Mouse (Mus musculus) forebrain, embryonic 16.5 days (tissue): ENCODE measurements around the gene Adgrf3. TPM values are rescaled to one million over a fixed set of nuclear protein-coding genes. Genes with fewer than 3 reads are reported as not detected.

ENCODE experiments used
- ATAC-seq: fragments of 200-750 bp; cut with Nextera tagmentation; 2 replicates; pipeline ENCODE4 v1.8.0; 2017; ENCODE audit warnings: mild to moderate bottlenecking, moderate library complexity
- H3K27ac ChIP-seq: fragments of 300-500 bp; sonication (generic); 2 replicates; pipeline ENCODE4 v1.5.1; 2014; ENCODE audit warnings: low read length, control low read depth
- H3K27me3 ChIP-seq: fragments of 300-500 bp; sonication (generic); replicated peaks from 2 replicates; pipeline ENCODE4 v1.6.1; 2014; ENCODE audit warnings: low read length; ENCODE audit not compliant: control insufficient read depth, insufficient read depth
- H3K36me3 ChIP-seq: fragments of 300-500 bp; sonication (generic); 2 replicates; pipeline ENCODE4 v1.6.1; 2014; ENCODE audit not compliant: control insufficient read depth, insufficient read depth
- H3K4me1 ChIP-seq: fragments of 300-500 bp; sonication (generic); replicated peaks from 2 replicates; pipeline ENCODE4 v1.6.1; 2014; ENCODE audit warnings: low read length; ENCODE audit not compliant: control insufficient read depth, insufficient read depth
- H3K4me2 ChIP-seq: fragments of 300-500 bp; sonication (generic); 2 replicates; pipeline ENCODE4 v1.6.1; 2014; ENCODE audit warnings: mild to moderate bottlenecking, low read length, control low read depth
- H3K4me3 ChIP-seq: fragments of 300-500 bp; sonication (generic); replicated peaks from 2 replicates; pipeline ENCODE4 v1.5.1; 2014; ENCODE audit warnings: mild to moderate bottlenecking, low read length, control low read depth
- H3K9ac ChIP-seq: fragments of 300-500 bp; sonication (generic); replicated peaks from 2 replicates; pipeline ENCODE4 v1.6.1; 2014; ENCODE audit warnings: low read depth, low read length, control low read depth
- H3K9me3 ChIP-seq: fragments of 300-500 bp; sonication (generic); 2 replicates; pipeline ENCODE4 v1.6.1; 2016; ENCODE audit warnings: low read length; ENCODE audit not compliant: control insufficient read depth
- WGBS: fragments of 180-500 bp; shearing (Covaris S2); extraction: QIAGEN DNeasy Blood & Tissue Kit; methylation state at CpG from one replicate; pipeline ENCODE4 v1.1.7; 2014; 5-methylcytosine and 5-hydroxymethylcytosine counted together
- polyA plus RNA-seq: library from polyadenylated mRNA; unstranded; fragments of >200 nt; fragmentation: Nextera tagmentation; extraction: Ambion mirVana; gene quantifications from 2 replicates; pipeline ENCODE4 v1.2.1, GENCODE M21; 2015

Gene Adgrf3
- polyA plus RNA-seq, 1 experiment from 2014 or later = not detected

- H3K4me2 ChIP-seq = no peak overlapping the region
- no peaks in the 10 kb centered on the region for H3K9me3 ChIP-seq
- H3K27me3 ChIP-seq = no peaks in the 10 kb centered on the region
- no peak overlapping the region for H3K4me3 ChIP-seq
- no peak overlapping the region for H3K9ac ChIP-seq
- ATAC-seq = no peak
- H3K4me1 ChIP-seq = no peaks in the 10 kb centered on the region
- no peaks in the 10 kb centered on the region for H3K36me3 ChIP-seq
- 62% methylated on average over 6 of the region's 6 CpGs for WGBS
- H3K27ac ChIP-seq = no peak overlapping the region
These were observed 1.8 kb upstream of the Adgrf3 start for GRCm38 (mm10) chr5:30207276-30207675.

- H3K4me2 ChIP-seq = no peak overlapping the region
- no peak for ATAC-seq
- no peaks in the 10 kb centered on the region for H3K9me3 ChIP-seq
- H3K9ac ChIP-seq = no peak overlapping the region
- no peak overlapping the region for H3K4me3 ChIP-seq
- WGBS = 75% methylated on average over 3 of the region's 3 CpGs
- H3K27me3 ChIP-seq = no peaks in the 10 kb centered on the region
- H3K27ac ChIP-seq = no peak overlapping the region
- H3K36me3 ChIP-seq = no peaks in the 10 kb centered on the region
- no peaks in the 10 kb centered on the region for H3K4me1 ChIP-seq
These were observed 488 bp downstream of the Adgrf3 start for GRCm38 (mm10) chr5:30205034-30205433.

GRCm38 (mm10) chr5:30204441-30204840 lies 1.1 kb downstream of the Adgrf3 start:
- H3K27me3 ChIP-seq = no peaks in the 10 kb centered on the region
- no peaks in the 10 kb centered on the region for H3K9me3 ChIP-seq
- no peak overlapping the region for H3K4me2 ChIP-seq
- WGBS = 50% methylated on average over 1 of the region's 1 CpGs
- H3K9ac ChIP-seq = no peak overlapping the region
- no peak overlapping the region for H3K27ac ChIP-seq
- no peak overlapping the region for H3K4me3 ChIP-seq
- no peak for ATAC-seq
- no peaks in the 10 kb centered on the region for H3K4me1 ChIP-seq
- H3K36me3 ChIP-seq = no peaks in the 10 kb centered on the region

- Histone ChIP-seq H3K4me2 (no peak overlapping the region), H3K36me3 (no peaks in the 10 kb centered on the region), H3K27ac (no peak overlapping the region), H3K4me3 (no peak overlapping the region), H3K27me3 (no peaks in the 10 kb centered on the region), H3K9me3 (no peaks in the 10 kb centered on the region), H3K4me1 (no peaks in the 10 kb centered on the region), H3K9ac (no peak overlapping the region)
- 80% methylated on average over 10 of the region's 10 CpGs for WGBS
- ATAC-seq = no peak
These were observed 2.2 kb downstream of the Adgrf3 start for GRCm38 (mm10) chr5:30203216-30203885.

DNA sequence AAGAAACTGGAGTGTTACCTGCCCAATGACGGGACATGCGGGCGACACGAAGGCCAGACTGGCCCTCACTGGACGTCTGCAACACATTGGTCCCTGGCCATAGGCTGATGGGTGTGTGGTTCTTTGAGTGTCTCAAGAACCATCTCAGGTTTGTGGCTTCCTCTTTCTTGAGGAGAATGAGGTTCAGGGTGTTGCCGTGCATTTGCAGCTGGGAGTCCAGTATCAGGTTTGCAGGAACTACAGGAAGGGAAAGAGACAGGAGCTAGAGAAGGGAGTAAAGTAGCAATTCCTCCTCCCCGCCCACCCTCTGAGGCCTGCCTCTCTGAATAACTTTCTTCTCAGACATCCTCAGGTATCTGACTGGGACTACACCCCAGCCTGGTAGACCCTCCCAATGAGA lies 3.3 kb downstream of the Adgrf3 start:
- Histone ChIP-seq H3K4me1 (no peaks in the 10 kb centered on the region), H3K36me3 (no peaks in the 10 kb centered on the region), H3K9ac (no peak overlapping the region), H3K27me3 (no peaks in the 10 kb centered on the region), H3K4me2 (no peak overlapping the region), H3K9me3 (no peaks in the 10 kb centered on the region), H3K27ac (no peak overlapping the region), H3K4me3 (no peak overlapping the region)
- WGBS = 93% methylated on average over 7 of the region's 7 CpGs
- no peak for ATAC-seq

- ATAC-seq = peak; percentile 80
- no peak overlapping the region for H3K27ac ChIP-seq
- no peaks in the 10 kb centered on the region for H3K36me3 ChIP-seq
- H3K4me1 ChIP-seq = no peaks in the 10 kb centered on the region
- WGBS = 50% methylated on average over 5 of the region's 5 CpGs
- H3K9me3 ChIP-seq = no peaks in the 10 kb centered on the region
- no peak overlapping the region for H3K4me2 ChIP-seq
- H3K4me3 ChIP-seq = no peak overlapping the region
- H3K27me3 ChIP-seq = no peaks in the 10 kb centered on the region
- no peak overlapping the region for H3K9ac ChIP-seq
These were observed 4.0 kb downstream of the Adgrf3 start for GRCm38 (mm10) chr5:30201521-30201920.

GRCm38 (mm10) chr5:30198257-30198656 lies 7.3 kb downstream of the Adgrf3 start:
- Histone ChIP-seq H3K4me3 (no peak overlapping the region), H3K27me3 (no peaks in the 10 kb centered on the region), H3K4me2 (no peak overlapping the region), H3K27ac (no peak overlapping the region), H3K4me1 (no peaks in the 10 kb centered on the region), H3K36me3 (no peaks in the 10 kb centered on the region), H3K9ac (no peak overlapping the region), H3K9me3 (no peaks in the 10 kb centered on the region)
- WGBS = 78% methylated on average over 7 of the region's 7 CpGs
- no peak for ATAC-seq

DNA sequence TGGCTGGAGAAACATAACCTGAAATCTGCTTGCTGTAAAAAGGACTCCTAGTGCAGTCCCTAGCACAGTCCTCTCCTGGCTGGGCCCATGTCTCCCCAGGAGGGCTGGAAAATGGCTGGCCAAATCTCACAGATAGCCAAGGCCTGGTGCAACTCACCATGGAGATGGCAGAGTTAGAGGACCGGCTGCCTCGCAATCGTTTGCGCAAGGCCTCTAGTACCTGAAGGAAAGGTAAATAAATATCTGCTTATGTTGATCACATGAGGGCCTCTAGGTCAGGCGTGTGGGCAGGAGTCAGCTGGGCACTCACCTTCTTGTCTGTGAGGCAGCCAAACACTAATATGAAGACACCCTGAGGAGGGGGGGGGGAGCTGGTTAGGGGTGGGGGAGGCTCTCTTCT lies 10.2 kb downstream of the Adgrf3 start:
- Histone ChIP-seq H3K27me3 (no peaks in the 10 kb centered on the region), H3K4me2 (no peak overlapping the region), H3K4me3 (no peak overlapping the region), H3K27ac (no peak overlapping the region), H3K4me1 (no peaks in the 10 kb centered on the region), H3K9ac (no peak overlapping the region), H3K9me3 (no peaks in the 10 kb centered on the region), H3K36me3 (no peaks in the 10 kb centered on the region)
- ATAC-seq = no peak
- WGBS = 93% methylated on average over 5 of the region's 5 CpGs

DNA sequence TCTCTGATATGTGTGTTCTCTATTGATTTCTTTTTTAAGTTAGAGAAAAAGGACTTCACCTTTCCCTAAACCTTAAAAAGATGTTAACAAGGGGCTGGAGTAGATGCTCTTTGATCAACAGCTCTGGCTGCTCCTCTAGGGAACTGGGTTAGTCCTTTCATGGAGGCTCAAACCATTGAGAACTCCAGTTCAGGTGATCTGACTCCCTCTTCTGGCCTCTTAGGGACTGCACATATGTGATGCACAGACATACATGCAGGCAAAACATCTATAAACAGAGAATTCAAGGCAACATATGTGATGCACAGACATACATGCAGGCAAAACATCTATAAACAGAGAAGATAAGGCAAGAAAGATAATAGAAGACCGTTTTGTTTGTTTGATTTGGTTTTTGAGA lies 13.1 kb downstream of the Adgrf3 start:
- Histone ChIP-seq H3K4me2 (no peak overlapping the region), H3K27me3 (no peaks in the 10 kb centered on the region), H3K9ac (no peak overlapping the region), H3K4me3 (no peak overlapping the region), H3K4me1 (no peaks in the 10 kb centered on the region), H3K9me3 (no peaks in the 10 kb centered on the region), H3K27ac (no peak overlapping the region), H3K36me3 (peaks cover 7% of the 10 kb centered on the region; the same call in 1 of the 2 replicates)
- 76% methylated on average over 1 of the region's 1 CpGs for WGBS
- ATAC-seq = no peak
